Mouse (Mus musculus) neural tube, embryonic 11.5 days (tissue): Measurements from ENCODE around the gene Tnrc6c. TPM values are rescaled to one million over a fixed set of nuclear protein-coding genes. Genes with fewer than 3 reads are reported as not detected.

Experiments used
- ATAC-seq: fragments of 200-750 bp; cut with Nextera tagmentation; 2 replicates; pipeline ENCODE4 v1.8.0; 2017; ENCODE audit warnings: moderate number of reproducible peaks, mild to moderate bottlenecking, moderate TSS enrichment, moderate library complexity; ENCODE audit not compliant: insufficient read depth, low FRiP score, low TSS enrichment
- DNase-seq: peaks from one replicate; pipeline ENCODE4 v3.0.0-alpha.2; 2015; ENCODE audit warnings: low spot score
- H3K27ac ChIP-seq: fragments of 300-500 bp; sonication (generic); 2 replicates; pipeline ENCODE4 v1.5.1; 2014; ENCODE audit warnings: low read depth, mild to moderate bottlenecking, low read length
- H3K27me3 ChIP-seq: fragments of 300-500 bp; sonication (generic); 2 replicates; pipeline ENCODE4 v1.6.1; 2014; ENCODE audit warnings: mild to moderate bottlenecking, low read length, mixed read lengths; ENCODE audit not compliant: control insufficient read depth, insufficient read depth
- H3K36me3 ChIP-seq: fragments of 300-500 bp; sonication (generic); 2 replicates; pipeline ENCODE4 v1.6.1; 2014; ENCODE audit warnings: mild to moderate bottlenecking, low read length, moderate library complexity, mixed read lengths; ENCODE audit not compliant: control insufficient read depth, insufficient read depth
- H3K4me1 ChIP-seq: fragments of 300-500 bp; sonication (generic); 2 replicates; pipeline ENCODE4 v1.6.1; 2014; ENCODE audit warnings: low read length, mixed read lengths; ENCODE audit not compliant: control insufficient read depth, insufficient read depth
- H3K4me2 ChIP-seq: fragments of 300-500 bp; sonication (generic); 2 replicates; pipeline ENCODE4 v1.6.1; 2014; ENCODE audit warnings: low read depth, mild to moderate bottlenecking, moderate library complexity
- H3K4me3 ChIP-seq: fragments of 300-500 bp; sonication (generic); 2 replicates; pipeline ENCODE4 v1.5.1; 2014; ENCODE audit warnings: low read depth, low read length
- H3K9ac ChIP-seq: fragments of 300-500 bp; sonication (generic); 2 replicates; pipeline ENCODE4 v1.6.1; 2014; ENCODE audit warnings: mild to moderate bottlenecking, low read length
- H3K9me3 ChIP-seq: fragments of 300-500 bp; sonication (generic); 2 replicates; pipeline ENCODE4 v1.6.1; 2016; ENCODE audit warnings: low read length; ENCODE audit not compliant: control insufficient read depth
- WGBS: fragments of 180-500 bp; shearing (Covaris S2); extraction: QIAGEN DNeasy Blood & Tissue Kit; methylation state at CpG from one replicate; pipeline ENCODE4 v1.1.7; 2014; 5-methylcytosine and 5-hydroxymethylcytosine counted together
- polyA plus RNA-seq: library from polyadenylated mRNA; unstranded; fragments of >200 nt; fragmentation: Nextera tagmentation; extraction: Ambion mirVana; gene quantifications from 2 replicates; pipeline ENCODE4 v1.2.1, GENCODE M21; 2014

The Tnrc6c gene
- polyA plus RNA-seq, 1 experiment from 2014 or later, result 18.2 TPM

DNA sequence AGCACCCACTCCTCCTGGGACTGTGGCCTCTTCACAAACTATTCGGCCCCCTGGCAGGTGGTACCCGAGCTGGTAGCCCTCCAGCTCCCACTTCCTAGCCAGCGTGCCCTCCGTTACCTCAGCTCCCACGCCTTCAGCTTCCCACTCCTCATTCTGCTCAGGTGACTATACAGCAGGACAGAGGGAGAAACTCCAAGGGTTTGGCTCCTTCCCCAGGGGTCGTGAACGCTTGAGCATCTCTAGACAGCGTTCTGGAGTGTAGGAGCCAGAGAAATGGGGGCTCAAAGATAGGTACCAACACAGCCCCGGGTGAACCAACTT, 137.3 kb downstream of the Tnrc6c start:
- Histone ChIP-seq H3K4me1 (no peaks in the 10 kb centered on the region), H3K9ac (no peak overlapping the region), H3K27ac (no peak overlapping the region), H3K4me2 (no peak overlapping the region), H3K9me3 (no peaks in the 10 kb centered on the region), H3K4me3 (no peak overlapping the region), H3K27me3 (0 out of 2 replicates have a peak, but pooled peaks cover 4% of the 10 kb centered on the region), H3K36me3 (no peaks in the 10 kb centered on the region)
- 83% methylated on average over 9 of the region's 9 CpGs for WGBS
- ATAC-seq, result no peak
- DNase-seq, result no peak

DNA sequence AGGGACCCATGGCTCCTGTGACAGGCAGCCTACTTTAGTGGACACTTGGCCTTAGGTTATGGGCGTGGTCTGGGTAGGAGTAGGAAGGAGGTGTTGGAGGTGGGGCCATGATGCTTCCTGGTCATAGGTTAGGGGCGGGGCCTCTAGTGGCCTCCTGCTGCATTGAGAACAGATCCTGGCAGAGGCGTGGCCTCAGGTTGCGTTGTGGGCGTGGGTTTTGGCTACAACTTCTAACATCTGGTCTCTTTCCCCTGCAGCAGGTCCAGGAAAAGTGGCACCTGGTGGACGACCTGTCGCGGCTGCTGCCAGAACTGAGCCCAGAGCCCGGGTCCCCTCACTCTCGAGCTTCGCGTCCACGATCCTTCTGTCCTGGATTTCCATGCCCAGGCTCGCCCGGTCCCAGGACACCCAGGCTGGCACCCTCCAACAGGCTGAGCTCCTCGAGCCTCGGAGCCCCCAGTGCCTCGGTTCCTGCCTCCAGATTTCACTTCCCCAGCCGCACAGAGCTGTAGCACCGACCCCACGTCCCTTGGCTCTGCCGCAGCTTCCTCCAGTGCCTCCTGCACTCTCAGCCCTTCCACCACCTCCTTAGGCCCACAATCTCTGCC, 138.3 kb downstream of the Tnrc6c start:
- no peak overlapping the region for H3K27ac ChIP-seq
- H3K4me2 ChIP-seq, result peak overlapping the region; percentile 20; the same call in 1 of the 2 replicates
- DNase-seq (no peak), ATAC-seq (no peak)
- H3K4me3 ChIP-seq, result no peak overlapping the region
- no peaks in the 10 kb centered on the region for H3K4me1 ChIP-seq
- H3K27me3 ChIP-seq, result 0 out of 2 replicates have a peak, but pooled peaks cover 4% of the 10 kb centered on the region
- H3K36me3 ChIP-seq, result no peaks in the 10 kb centered on the region
- no peaks in the 10 kb centered on the region for H3K9me3 ChIP-seq
- no peak overlapping the region for H3K9ac ChIP-seq
- 6% methylated on average over 22 of the region's 22 CpGs for WGBS

DNA sequence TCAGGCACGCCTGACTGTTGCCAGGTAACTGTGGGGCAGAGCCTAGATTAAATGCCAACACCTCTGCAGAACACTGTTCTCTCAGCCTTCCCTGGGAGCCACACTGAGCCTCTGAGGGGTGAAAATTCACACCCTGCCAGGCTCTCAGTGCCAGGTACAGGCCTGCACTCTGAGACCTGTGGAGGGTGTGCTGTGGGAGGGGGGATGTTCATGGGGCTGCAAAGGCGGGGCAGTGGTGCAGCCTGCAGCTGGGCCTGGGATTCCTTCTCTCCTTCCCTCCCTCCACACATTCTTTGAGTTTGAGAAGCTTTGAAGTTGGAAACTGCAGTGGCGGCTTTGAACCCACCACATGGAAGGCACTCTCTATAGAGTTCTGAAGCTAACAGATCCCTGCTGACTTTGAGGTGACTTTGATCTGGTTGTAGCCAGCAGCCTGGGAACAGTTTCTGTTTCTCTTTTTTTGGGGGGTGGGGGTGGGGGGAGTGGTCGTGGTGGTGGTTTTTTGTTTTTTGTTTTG, 140.0 kb downstream of the Tnrc6c start:
- Histone ChIP-seq H3K4me3 (no peak overlapping the region), H3K4me1 (no peaks in the 10 kb centered on the region), H3K4me2 (no peak overlapping the region), H3K27ac (no peak overlapping the region), H3K9ac (no peak overlapping the region), H3K27me3 (0 out of 2 replicates have a peak, but pooled peaks cover 4% of the 10 kb centered on the region), H3K9me3 (no peaks in the 10 kb centered on the region), H3K36me3 (no peaks in the 10 kb centered on the region)
- WGBS, result 52% methylated on average over 4 of the region's 4 CpGs
- DNase-seq (no peak), ATAC-seq (no peak)

DNA sequence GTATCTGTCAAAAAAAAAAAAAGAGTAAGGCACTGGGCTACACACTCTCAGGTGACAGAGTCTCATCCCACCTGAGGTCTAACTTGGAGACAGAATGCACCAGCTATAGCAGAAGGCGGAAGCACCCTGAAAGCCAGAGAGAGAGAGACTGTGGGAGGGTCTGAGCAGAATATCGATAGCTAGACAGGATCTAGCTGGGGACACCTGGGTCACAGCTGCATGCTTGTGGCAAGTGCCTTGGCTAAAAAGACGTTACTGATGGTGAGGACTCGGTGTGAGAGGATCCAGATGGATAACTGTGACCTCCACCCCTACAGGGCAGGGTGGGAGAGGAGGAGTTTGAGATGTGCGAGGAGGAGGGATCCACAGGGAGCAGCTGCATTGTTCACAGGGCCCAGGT, 142.9 kb downstream of the Tnrc6c start:
- Histone ChIP-seq H3K27me3 (no peaks in the 10 kb centered on the region), H3K4me1 (no peaks in the 10 kb centered on the region), H3K9ac (no peak overlapping the region), H3K36me3 (no peaks in the 10 kb centered on the region), H3K9me3 (no peaks in the 10 kb centered on the region), H3K4me2 (no peak overlapping the region), H3K4me3 (no peak overlapping the region), H3K27ac (no peak overlapping the region)
- DNase-seq (no peak), ATAC-seq (no peak)
- 42% methylated on average over 5 of the region's 5 CpGs for WGBS

DNA sequence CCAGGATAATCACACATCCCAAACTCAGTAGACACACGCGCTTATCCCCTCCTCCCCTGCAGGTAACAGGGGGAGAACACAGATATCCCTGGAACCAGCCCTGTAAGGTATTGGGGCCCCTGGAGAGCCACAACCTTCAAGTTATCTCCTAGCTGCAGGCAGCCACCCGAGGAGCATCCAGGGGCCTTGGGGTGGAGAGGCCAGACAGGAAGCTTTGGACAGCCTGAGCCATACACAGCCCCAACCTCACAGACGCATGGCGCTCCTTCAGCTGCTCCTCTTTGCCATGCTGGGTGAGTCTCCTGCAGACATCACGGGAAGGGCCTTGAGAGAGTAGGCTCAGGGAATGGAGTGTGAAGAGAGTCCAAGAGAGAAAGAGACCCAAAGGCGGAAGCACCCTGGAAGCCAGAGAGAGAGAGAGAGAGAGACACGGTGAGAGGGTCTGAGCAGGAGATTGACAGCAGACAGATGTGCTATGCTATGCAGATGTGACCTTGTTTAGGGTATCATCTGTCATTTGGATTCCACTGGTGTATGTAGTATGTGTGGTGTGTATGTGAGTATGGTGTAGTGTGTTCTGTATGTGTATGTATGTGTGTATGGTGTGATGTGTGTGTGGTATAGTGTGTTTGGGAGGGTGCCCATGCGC, 143.5 kb downstream of the Tnrc6c start, which contains the start of gene 6030468B19Rik:
Gene 6030468B19Rik, plus strand, starts transcription at position 150 of the 649 bp plus-strand sequence.
- H3K4me3 ChIP-seq, result no peak within 1 kb of the TSS
- DNase-seq (no peak), ATAC-seq (no peak)
- no peaks in the 10 kb centered on the region for H3K4me1 ChIP-seq
- H3K9ac ChIP-seq, result no peak within 1 kb of the TSS
- no peak within 1 kb of the TSS for H3K27ac ChIP-seq
- no peaks in the 10 kb centered on the region for H3K9me3 ChIP-seq
- no peaks in the 10 kb centered on the region for H3K27me3 ChIP-seq
- no peak within 1 kb of the TSS for H3K4me2 ChIP-seq
- WGBS, result 67% methylated on average over 9 of the region's 9 CpGs
- no peaks in the 10 kb centered on the region for H3K36me3 ChIP-seq

DNA sequence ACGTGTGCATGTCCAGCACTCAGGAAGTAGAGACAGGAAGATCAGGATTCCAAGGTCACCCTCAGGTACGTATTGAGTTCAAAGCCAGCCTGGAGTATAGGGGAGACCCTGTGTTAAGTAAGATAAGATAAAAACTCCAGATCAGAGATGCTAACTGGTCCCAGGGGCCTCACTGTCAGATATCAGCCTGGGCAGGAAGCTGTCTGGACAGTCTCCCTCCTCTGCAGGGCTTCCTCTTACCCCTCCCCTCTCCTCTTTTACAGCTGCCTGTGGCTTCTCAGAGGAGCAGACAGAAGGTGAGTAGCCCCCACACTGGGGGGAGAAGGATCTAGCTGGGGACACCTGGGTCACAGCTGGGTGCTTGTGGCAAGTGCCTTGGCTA, 144.1 kb downstream of the Tnrc6c start:
- Histone ChIP-seq H3K27ac (no peak overlapping the region), H3K36me3 (no peaks in the 10 kb centered on the region), H3K9me3 (no peaks in the 10 kb centered on the region), H3K4me2 (no peak overlapping the region), H3K4me1 (no peaks in the 10 kb centered on the region), H3K27me3 (no peaks in the 10 kb centered on the region), H3K4me3 (no peak overlapping the region), H3K9ac (no peak overlapping the region)
- DNase-seq, result no peak
- WGBS, result 45% methylated on average over 2 of the region's 2 CpGs
- no peak for ATAC-seq

DNA sequence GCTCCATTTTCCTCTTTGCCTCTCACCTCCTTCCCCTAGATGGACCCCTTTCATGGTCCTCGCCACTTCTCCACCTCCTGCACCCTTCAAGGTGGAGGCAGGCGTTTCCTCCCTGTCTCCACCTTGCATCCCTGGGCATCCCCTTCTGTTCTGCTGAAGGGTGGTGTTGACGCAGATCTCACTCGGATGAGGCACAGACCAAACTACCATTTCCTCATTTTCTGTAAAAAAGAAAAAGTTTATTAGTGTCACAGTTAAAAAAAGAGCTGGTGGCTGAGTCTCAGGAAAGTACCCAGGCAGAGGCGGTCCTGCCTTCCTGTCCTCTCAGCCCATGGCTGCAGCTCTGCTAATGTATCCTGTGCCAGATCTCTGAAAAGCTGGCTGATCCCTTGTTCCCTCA, 145.1 kb downstream of the Tnrc6c start:
- DNase-seq (no peak), ATAC-seq (no peak)
- H3K9me3 ChIP-seq, result no peaks in the 10 kb centered on the region
- H3K27ac ChIP-seq, result no peak overlapping the region
- no peak overlapping the region for H3K4me3 ChIP-seq
- H3K4me2 ChIP-seq, result no peak overlapping the region
- no peaks in the 10 kb centered on the region for H3K36me3 ChIP-seq
- 60% methylated on average over 5 of the region's 5 CpGs for WGBS
- H3K4me1 ChIP-seq, result no peaks in the 10 kb centered on the region
- H3K27me3 ChIP-seq, result no peaks in the 10 kb centered on the region
- no peak overlapping the region for H3K9ac ChIP-seq

DNA sequence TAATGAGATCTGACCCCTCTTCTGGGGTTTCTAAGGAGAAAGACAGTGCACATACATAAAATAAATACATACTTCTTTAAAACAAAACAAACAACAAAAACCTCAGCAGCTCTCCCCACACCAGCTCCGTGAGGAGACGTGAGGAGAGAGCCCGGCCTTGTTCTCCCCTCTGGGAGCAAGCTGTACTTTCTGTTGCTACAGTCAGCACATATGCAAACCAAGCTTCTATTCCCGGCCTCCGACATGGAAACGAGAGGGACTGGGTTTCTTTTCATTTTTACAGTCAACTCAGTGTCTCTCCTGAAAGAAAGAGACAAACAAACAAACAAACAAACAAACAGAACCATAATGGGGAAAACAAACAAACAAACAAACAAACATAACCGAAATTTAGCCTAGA, 145.9 kb downstream of the Tnrc6c start:
- no peak for ATAC-seq
- no peaks in the 10 kb centered on the region for H3K27me3 ChIP-seq
- H3K4me1 ChIP-seq, result no peaks in the 10 kb centered on the region
- H3K4me3 ChIP-seq, result no peak overlapping the region
- H3K27ac ChIP-seq, result no peak overlapping the region
- 86% methylated on average over 7 of the region's 7 CpGs for WGBS
- no peak overlapping the region for H3K4me2 ChIP-seq
- no peak overlapping the region for H3K9ac ChIP-seq
- no peaks in the 10 kb centered on the region for H3K36me3 ChIP-seq
- DNase-seq, result no peak
- H3K9me3 ChIP-seq, result no peaks in the 10 kb centered on the region

DNA sequence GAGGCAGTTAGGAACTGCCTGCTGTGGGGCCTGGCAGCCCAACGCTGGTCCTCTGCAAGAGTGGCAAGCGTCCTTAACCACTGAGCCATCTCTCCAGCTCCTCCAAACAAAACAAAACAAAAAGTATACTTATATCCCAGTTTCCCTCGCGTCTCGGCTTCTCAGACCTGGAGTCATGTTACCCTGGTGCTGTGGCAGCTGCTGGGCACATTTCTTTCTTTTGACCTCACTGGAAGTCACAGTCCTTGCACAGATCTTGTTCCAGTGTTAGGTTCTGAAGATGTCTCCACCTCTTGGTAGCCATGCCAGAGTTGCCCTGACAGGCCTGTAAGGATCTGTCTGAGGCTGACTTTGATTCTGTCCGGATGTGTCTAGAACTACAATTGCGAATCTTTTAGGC, 147.6 kb downstream of the Tnrc6c start:
- Histone ChIP-seq H3K36me3 (no peaks in the 10 kb centered on the region), H3K4me2 (no peak overlapping the region), H3K9ac (no peak overlapping the region), H3K4me1 (no peaks in the 10 kb centered on the region), H3K4me3 (no peak overlapping the region), H3K27ac (no peak overlapping the region), H3K9me3 (no peaks in the 10 kb centered on the region), H3K27me3 (no peaks in the 10 kb centered on the region)
- ATAC-seq, result no peak
- no peak for DNase-seq
- WGBS, result 75% methylated on average over 7 of the region's 7 CpGs
